Mouse (Mus musculus) MEL (cell line): Measurements from ENCODE around the gene Creb5.

Experiments used
- CHD2 ChIP-seq: IDR thresholded peaks from 2 replicates; pipeline ENCODE4 v1.6.1; 2011; ENCODE audit warnings: low read length, improper control_type of control experiment
- CTCF ChIP-seq, 3 experiments: IDR thresholded peaks in 2 of 3; conservative IDR thresholded peaks in 1 of 3; 2 replicates each; pipeline ENCODE4 v1.5.1; 2011 to 2012; ENCODE audit warnings: low read length in 3 of 3, low read depth in 2 of 3, mild to moderate bottlenecking in 2 of 3, improper control_type of control experiment in 1 of 3, inconsistent platforms in 1 of 3, mixed read lengths in 1 of 3, moderate library complexity in 1 of 3; ENCODE audit not compliant: control insufficient read depth in 1 of 3, insufficient read depth in 1 of 3, poor library complexity in 1 of 3, severe bottlenecking in 1 of 3
- EP300 ChIP-seq, 2 experiments: IDR thresholded peaks; 2 replicates each; pipeline ENCODE4 v1.6.1; 2011; ENCODE audit warnings: improper control_type of control experiment in 2 of 2, low read length in 2 of 2, low read depth in 1 of 2, mild to moderate bottlenecking in 1 of 2
- KAT2A ChIP-seq: conservative IDR thresholded peaks from 2 replicates; pipeline ENCODE4 v1.6.1; 2012; ENCODE audit warnings: low read depth, low read length, improper control_type of control experiment, inconsistent platforms
- MAFK ChIP-seq: IDR thresholded peaks from 2 replicates; pipeline ENCODE4 v1.6.1; 2011; ENCODE audit warnings: low read depth, mild to moderate bottlenecking, low read length, improper control_type of control experiment, borderline replicate concordance
- MAZ ChIP-seq: IDR thresholded peaks from 2 replicates; pipeline ENCODE4 v1.6.1; 2012; ENCODE audit warnings: low read depth, mild to moderate bottlenecking, inconsistent platforms, low read length, improper control_type of control experiment
- MYC ChIP-seq: IDR thresholded peaks from 2 replicates; pipeline ENCODE4 v1.6.1; 2011; ENCODE audit warnings: low read depth, mild to moderate bottlenecking, low read length, improper control_type of control experiment, moderate library complexity
- POLR2A ChIP-seq, 2 experiments: IDR thresholded peaks; 2 replicates each; pipeline ENCODE4 v1.6.1; 2011 to 2012; ENCODE audit warnings: low read length in 2 of 2, mild to moderate bottlenecking in 2 of 2, control low read depth in 1 of 2, improper control_type of control experiment in 1 of 2, low read depth in 1 of 2, moderate library complexity in 1 of 2; ENCODE audit not compliant: control insufficient read depth in 1 of 2, insufficient read depth in 1 of 2, poor library complexity in 1 of 2
- POLR2AphosphoS2 ChIP-seq: IDR thresholded peaks from 2 replicates; pipeline ENCODE4 v1.6.1; 2011; ENCODE audit warnings: low read length, improper control_type of control experiment
- RAD21 ChIP-seq: IDR thresholded peaks from 2 replicates; pipeline ENCODE4 v1.6.1; 2011; ENCODE audit warnings: mild to moderate bottlenecking, low read depth, low read length, improper control_type of control experiment
- UBTF ChIP-seq: IDR thresholded peaks from 2 replicates; pipeline ENCODE4 v1.6.1; 2012; ENCODE audit warnings: low read depth, mild to moderate bottlenecking, inconsistent platforms, low read length, improper control_type of control experiment, moderate library complexity, borderline replicate concordance; ENCODE audit not compliant: insufficient read depth
- ZKSCAN1 ChIP-seq: IDR thresholded peaks from 2 replicates; pipeline ENCODE4 v1.6.1; 2012; ENCODE audit warnings: low read depth, mild to moderate bottlenecking, inconsistent platforms, low read length, improper control_type of control experiment, moderate library complexity

- TF ChIP-seq CTCF (IDR thresholded peaks at IDR 0.05 in 2 of 3, conservative IDR thresholded peaks at IDR 0.05 in 1 of 3; ENCODE audit: control insufficient read depth in 1 of 3, insufficient read depth in 1 of 3, low read depth in 2 of 3, low read length in 3 of 3, poor library complexity in 1 of 3, severe bottlenecking in 1 of 3) (no peak), ZKSCAN1 (no peak), UBTF (no peak), CHD2 (no peak), POLR2AphosphoS2 (no peak), MAZ (no peak), MAFK (no peak), POLR2A (IDR thresholded peaks at IDR 0.05; ENCODE audit: control insufficient read depth in 1 of 2, insufficient read depth in 1 of 2, low read depth in 1 of 2, low read length in 2 of 2, poor library complexity in 1 of 2) (no peak), RAD21 (no peak), KAT2A (no peak), EP300 (IDR thresholded peaks at IDR 0.05; ENCODE audit: low read depth in 1 of 2, low read length in 2 of 2) (no peak), MYC (no peak)
Measured at GRCm38 (mm10) chr6:53589746-53590145, 302.7 kb downstream of the Creb5 start.
